Mouse (Mus musculus) neural tube, embryonic 12.5 days (tissue): ENCODE data around the gene Snrnp35. TPM values are rescaled to one million over a fixed set of nuclear protein-coding genes. Genes with fewer than 3 reads are reported as not detected.
A peak's percentile ranks its signal among the peaks of the same experiment; 100 is the strongest.

Experiments used
- ATAC-seq: fragments of 200-750 bp; cut with Nextera tagmentation; 2 replicates; pipeline ENCODE4 v1.8.0; 2017; ENCODE audit warnings: low read depth, mild to moderate bottlenecking, moderate TSS enrichment, moderate library complexity; ENCODE audit not compliant: low FRiP score
- H3K27ac ChIP-seq: fragments of 300-500 bp; sonication (generic); 2 replicates; pipeline ENCODE4 v1.5.1; 2016
- H3K27me3 ChIP-seq: fragments of 300-500 bp; sonication (generic); replicated peaks from 2 replicates; pipeline ENCODE4 v1.6.1; 2016; ENCODE audit warnings: mild to moderate bottlenecking
- H3K36me3 ChIP-seq: fragments of 300-500 bp; sonication (generic); 2 replicates; pipeline ENCODE4 v1.6.1; 2016; ENCODE audit warnings: mild to moderate bottlenecking
- H3K4me1 ChIP-seq: fragments of 300-500 bp; sonication (generic); 2 replicates; pipeline ENCODE4 v1.6.1; 2016
- H3K4me2 ChIP-seq: fragments of 300-500 bp; sonication (generic); replicated peaks from 2 replicates; pipeline ENCODE4 v1.6.1; 2016; ENCODE audit warnings: mild to moderate bottlenecking
- H3K4me3 ChIP-seq: fragments of 300-500 bp; sonication (generic); 2 replicates; pipeline ENCODE4 v1.5.1; 2016
- H3K9ac ChIP-seq: fragments of 300-500 bp; sonication (generic); 2 replicates; pipeline ENCODE4 v1.6.1; 2016; ENCODE audit warnings: mild to moderate bottlenecking
- H3K9me3 ChIP-seq: fragments of 300-500 bp; sonication (generic); 2 replicates; pipeline ENCODE4 v1.6.1; 2016; ENCODE audit warnings: mild to moderate bottlenecking
- WGBS: fragments of 180-500 bp; shearing (Covaris S2); methylation state at CpG from one replicate; pipeline ENCODE4 v1.1.7; 2016; 5-methylcytosine and 5-hydroxymethylcytosine counted together
- polyA plus RNA-seq: library from polyadenylated mRNA; unstranded; fragments of >200 nt; fragmentation: Nextera tagmentation; extraction: Ambion mirVana; gene quantifications from 2 replicates; pipeline ENCODE4 v1.2.1, GENCODE M21; 2016

Snrnp35 gene
- polyA plus RNA-seq, 1 experiment from 2014 or later, result 29.6 TPM

- ATAC-seq, result no peak
- Histone ChIP-seq H3K27me3 (no peaks in the 10 kb centered on the region), H3K36me3 (peaks cover 21% of the 10 kb centered on the region), H3K27ac (no peak overlapping the region), H3K4me1 (no peaks in the 10 kb centered on the region), H3K4me2 (no peak overlapping the region), H3K9me3 (no peaks in the 10 kb centered on the region), H3K4me3 (no peak overlapping the region), H3K9ac (no peak overlapping the region)
- 90% methylated on average over 6 of the region's 6 CpGs for WGBS
Observed at GRCm38 (mm10) chr5:124469486-124469885, 13.4 kb upstream of the Snrnp35 start.

GRCm38 (mm10) chr5:124470591-124471171 lies 12.3 kb upstream of the Snrnp35 start:
- no peak overlapping the region for H3K27ac ChIP-seq
- 88% methylated on average over 6 of the region's 6 CpGs for WGBS
- no peaks in the 10 kb centered on the region for H3K27me3 ChIP-seq
- H3K4me2 ChIP-seq, result no peak overlapping the region
- no peak overlapping the region for H3K4me3 ChIP-seq
- H3K36me3 ChIP-seq, result peaks cover 21% of the 10 kb centered on the region
- H3K9ac ChIP-seq, result no peak overlapping the region
- peaks cover 4% of the 10 kb centered on the region; the same call in 1 of the 2 replicates for H3K4me1 ChIP-seq
- ATAC-seq, result no peak
- no peaks in the 10 kb centered on the region for H3K9me3 ChIP-seq

- no peaks in the 10 kb centered on the region for H3K36me3 ChIP-seq
- no peak for ATAC-seq
- H3K4me3 ChIP-seq, result no peak overlapping the region
- peaks cover 17% of the 10 kb centered on the region; the same call in 1 of the 2 replicates for H3K4me1 ChIP-seq
- H3K9me3 ChIP-seq, result no peaks in the 10 kb centered on the region
- 85% methylated on average over 1 of the region's 1 CpGs for WGBS
- H3K4me2 ChIP-seq, result peak overlapping the region; percentile 33; the same call in 1 of the 2 replicates
- no peak overlapping the region for H3K27ac ChIP-seq
- H3K27me3 ChIP-seq, result no peaks in the 10 kb centered on the region
- H3K9ac ChIP-seq, result no peak overlapping the region
Observed at GRCm38 (mm10) chr5:124478873-124479204, 4.1 kb upstream of the Snrnp35 start.

- H3K36me3 ChIP-seq, result no peaks in the 10 kb centered on the region
- H3K9me3 ChIP-seq, result no peaks in the 10 kb centered on the region
- no peak overlapping the region for H3K4me2 ChIP-seq
- H3K4me1 ChIP-seq, result peaks cover 22% of the 10 kb centered on the region; the same call in 1 of the 2 replicates
- ATAC-seq, result no peak
- no peak overlapping the region for H3K27ac ChIP-seq
- no peak overlapping the region for H3K9ac ChIP-seq
- no peak overlapping the region for H3K4me3 ChIP-seq
- 75% methylated on average over 4 of the region's 4 CpGs for WGBS
- no peaks in the 10 kb centered on the region for H3K27me3 ChIP-seq
Observed at GRCm38 (mm10) chr5:124480119-124480518, 2.8 kb upstream of the Snrnp35 start.

GRCm38 (mm10) chr5:124481714-124482113 lies 1.2 kb upstream of the Snrnp35 start:
- Histone ChIP-seq H3K9me3 (no peaks in the 10 kb centered on the region), H3K27me3 (no peaks in the 10 kb centered on the region), H3K4me2 (no peak overlapping the region), H3K27ac (no peak overlapping the region), H3K4me3 (no peak overlapping the region), H3K36me3 (no peaks in the 10 kb centered on the region), H3K4me1 (peaks cover 19% of the 10 kb centered on the region; the same call in 1 of the 2 replicates), H3K9ac (no peak overlapping the region)
- WGBS, result 89% methylated on average over 4 of the region's 4 CpGs
- ATAC-seq, result no peak

GRCm38 (mm10) chr5:124482436-124482965 lies 433 bp upstream of the Snrnp35 start:
- Histone ChIP-seq H3K27me3 (no peaks in the 10 kb centered on the region), H3K27ac (peak overlapping the region; percentile 70), H3K4me2 (peak overlapping the region; percentile 72), H3K4me1 (peaks cover 19% of the 10 kb centered on the region; the same call in 1 of the 2 replicates), H3K9me3 (no peaks in the 10 kb centered on the region), H3K9ac (peak overlapping the region; percentile 78), H3K4me3 (peak overlapping the region; percentile 65), H3K36me3 (peaks cover 4% of the 10 kb centered on the region)
- WGBS, result 9% methylated on average over 13 of the region's 13 CpGs
- ATAC-seq, result no peak

DNA sequence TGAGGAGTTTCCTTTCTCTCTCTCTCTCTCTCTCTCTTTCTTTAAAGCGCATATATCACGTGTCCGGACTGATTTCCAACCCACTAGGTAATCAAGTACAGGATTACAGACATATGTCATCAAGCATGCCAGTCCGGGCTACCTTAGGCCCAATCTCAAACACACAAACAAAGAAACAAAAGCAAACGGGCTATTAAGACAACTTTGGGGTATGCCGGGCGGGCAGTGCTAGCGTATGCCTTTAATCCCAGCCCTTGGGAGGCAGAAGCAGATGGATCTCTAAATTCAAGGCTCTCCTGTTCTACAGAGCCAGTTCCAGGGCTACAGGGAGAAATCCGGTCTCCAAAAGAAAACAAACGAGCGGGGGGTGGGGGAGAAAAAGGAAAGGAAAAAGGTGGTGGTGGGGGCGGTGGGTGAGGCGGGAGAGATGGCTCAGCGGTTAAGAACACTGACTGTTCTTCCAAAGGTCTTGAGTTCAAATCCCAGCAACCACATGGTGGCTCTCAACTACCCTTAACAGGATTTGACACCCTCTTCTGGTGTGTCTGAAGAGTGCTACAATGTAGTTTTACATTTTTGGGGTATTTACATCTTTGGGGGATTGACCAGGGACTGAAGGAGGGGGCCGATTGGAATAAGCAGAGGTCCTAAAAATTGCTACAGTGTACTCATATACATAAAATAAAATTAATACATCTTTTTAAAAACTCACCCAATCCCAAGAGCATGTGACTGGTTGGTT lies 892 bp downstream of the Snrnp35 start:
- H3K36me3 ChIP-seq, result peaks cover 6% of the 10 kb centered on the region
- no peaks in the 10 kb centered on the region for H3K9me3 ChIP-seq
- peak overlapping the region; percentile 94 for H3K27ac ChIP-seq
- 9% methylated on average over 15 of the region's 15 CpGs for WGBS
- peak overlapping the region; percentile 65 for H3K4me3 ChIP-seq
- ATAC-seq, result peak; percentile 49
- no peaks in the 10 kb centered on the region for H3K27me3 ChIP-seq
- H3K4me2 ChIP-seq, result peak overlapping the region; percentile 72
- H3K4me1 ChIP-seq, result peaks cover 12% of the 10 kb centered on the region; the same call in 1 of the 2 replicates
- H3K9ac ChIP-seq, result peak overlapping the region; percentile 78

DNA sequence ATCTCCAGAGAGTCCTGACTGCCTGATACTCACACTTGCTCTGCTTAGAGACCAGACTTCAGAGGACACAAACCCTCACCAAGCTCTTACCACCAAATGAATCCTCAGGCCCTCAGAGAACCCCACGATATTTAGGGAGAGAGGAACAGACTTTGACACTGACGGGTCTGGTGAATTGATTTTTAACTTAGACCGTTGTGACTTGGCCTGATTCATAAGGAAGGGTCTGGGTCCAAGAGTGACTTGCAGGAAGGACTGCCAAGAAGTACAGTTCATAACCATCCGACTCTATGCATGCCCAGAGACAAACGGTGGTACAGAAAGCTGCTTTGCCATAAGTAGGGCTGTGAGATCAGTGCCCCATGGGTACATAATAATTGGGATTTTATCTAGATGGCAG lies 2.7 kb downstream of the Snrnp35 start:
- no peaks in the 10 kb centered on the region for H3K9me3 ChIP-seq
- no peaks in the 10 kb centered on the region for H3K27me3 ChIP-seq
- no peak overlapping the region for H3K4me3 ChIP-seq
- H3K4me1 ChIP-seq, result peaks cover 11% of the 10 kb centered on the region; the same call in 1 of the 2 replicates
- peaks cover 15% of the 10 kb centered on the region for H3K36me3 ChIP-seq
- no peak overlapping the region for H3K9ac ChIP-seq
- 92% methylated on average over 5 of the region's 5 CpGs for WGBS
- no peak overlapping the region for H3K4me2 ChIP-seq
- ATAC-seq, result no peak
- H3K27ac ChIP-seq, result no peak overlapping the region

DNA sequence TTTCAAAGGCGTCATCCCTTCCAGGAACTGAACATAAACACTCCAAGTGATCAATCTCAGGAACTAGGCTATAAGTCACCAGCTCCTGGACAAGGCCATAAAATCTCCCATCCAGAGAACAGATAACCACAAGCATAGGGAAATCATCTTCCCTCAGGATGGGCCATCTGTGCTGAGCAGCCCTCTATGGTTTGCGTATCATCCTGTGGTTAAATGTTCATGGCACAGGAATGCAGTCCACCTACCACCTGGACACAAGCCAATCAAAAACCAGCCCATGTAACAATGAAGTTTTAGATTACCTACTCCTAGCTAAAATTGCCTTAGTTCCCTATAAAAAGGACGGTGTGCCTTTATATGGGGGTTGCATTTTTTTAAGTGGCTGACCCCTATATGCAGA lies 6.0 kb downstream of the Snrnp35 start:
- H3K4me1 ChIP-seq, result 0 out of 2 replicates have a peak, but pooled peaks cover 6% of the 10 kb centered on the region
- no peak overlapping the region for H3K9ac ChIP-seq
- H3K4me2 ChIP-seq, result no peak overlapping the region
- no peak for ATAC-seq
- no peaks in the 10 kb centered on the region for H3K27me3 ChIP-seq
- no peak overlapping the region for H3K4me3 ChIP-seq
- H3K9me3 ChIP-seq, result no peaks in the 10 kb centered on the region
- 90% methylated on average over 3 of the region's 3 CpGs for WGBS
- peaks cover 46% of the 10 kb centered on the region for H3K36me3 ChIP-seq
- no peak overlapping the region for H3K27ac ChIP-seq

GRCm38 (mm10) chr5:124491732-124492131 lies 8.8 kb downstream of the Snrnp35 start:
- Histone ChIP-seq H3K9ac (no peak overlapping the region), H3K4me2 (no peak overlapping the region), H3K4me3 (no peak overlapping the region), H3K9me3 (no peaks in the 10 kb centered on the region), H3K36me3 (peaks cover 52% of the 10 kb centered on the region), H3K27me3 (no peaks in the 10 kb centered on the region), H3K4me1 (0 out of 2 replicates have a peak, but pooled peaks cover 7% of the 10 kb centered on the region), H3K27ac (no peak overlapping the region)
- no peak for ATAC-seq
- 91% methylated on average over 4 of the region's 4 CpGs for WGBS

GRCm38 (mm10) chr5:124492618-124493017 lies 9.7 kb downstream of the Snrnp35 start:
- ATAC-seq, result no peak
- H3K27ac ChIP-seq, result no peak overlapping the region
- H3K9ac ChIP-seq, result no peak overlapping the region
- no peak overlapping the region for H3K4me2 ChIP-seq
- H3K36me3 ChIP-seq, result peaks cover 47% of the 10 kb centered on the region
- 0 out of 2 replicates have a peak, but pooled peaks cover 7% of the 10 kb centered on the region for H3K4me1 ChIP-seq
- 93% methylated on average over 4 of the region's 4 CpGs for WGBS
- no peaks in the 10 kb centered on the region for H3K27me3 ChIP-seq
- no peaks in the 10 kb centered on the region for H3K9me3 ChIP-seq
- no peak overlapping the region for H3K4me3 ChIP-seq

DNA sequence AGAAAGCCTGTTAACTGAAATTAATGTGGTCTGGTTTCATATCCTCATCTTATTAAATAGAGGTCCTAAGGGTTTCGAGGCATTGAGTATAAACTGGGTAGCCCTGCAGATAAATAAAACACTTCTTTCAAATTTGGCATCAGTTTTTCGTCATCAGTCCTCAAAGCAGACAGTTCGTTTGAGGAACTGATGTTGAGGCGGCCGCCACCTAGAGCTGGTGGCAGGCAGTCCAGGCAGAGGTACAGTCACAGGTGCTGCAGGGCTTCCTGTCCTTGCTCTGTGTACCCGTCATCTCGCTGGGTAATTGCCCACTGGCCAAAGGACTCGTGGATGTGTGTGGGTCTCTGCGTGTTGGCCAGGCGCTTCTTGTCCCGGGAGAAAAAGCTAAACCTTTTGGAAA lies 10.5 kb downstream of the Snrnp35 start:
- Histone ChIP-seq H3K4me2 (no peak overlapping the region), H3K27ac (no peak overlapping the region), H3K9me3 (no peaks in the 10 kb centered on the region), H3K9ac (no peak overlapping the region), H3K4me3 (no peak overlapping the region), H3K4me1 (0 out of 2 replicates have a peak, but pooled peaks cover 7% of the 10 kb centered on the region), H3K27me3 (no peaks in the 10 kb centered on the region), H3K36me3 (peaks cover 46% of the 10 kb centered on the region)
- 91% methylated on average over 11 of the region's 11 CpGs for WGBS
- ATAC-seq, result no peak
